Mouse (Mus musculus): ENCODE measurements around the gene Celf6. TPM values are rescaled to one million over a fixed set of nuclear protein-coding genes. Genes with fewer than 3 reads are reported as not detected.

Gene Celf6
- total and polyA plus RNA-seq, 3 experiments, result not detected

- Histone ChIP-seq H3K9me3 (replicated peaks) (no peaks in the 10 kb centered on the region), H3K4me1 (ENCODE audit: insufficient read depth, low read depth, low read length) (peaks cover 31% of the 10 kb centered on the region), H3K36me3 (replicated peaks) (peaks cover 18% of the 10 kb centered on the region), H3K4me3 (ENCODE audit: low read depth, low read length) (peak overlapping the region; percentile 93), H3K27me3 (ENCODE audit: insufficient read depth, low read length) (peaks cover 5% of the 10 kb centered on the region)
- ATAC-seq (ENCODE audit: extremely low read depth, insufficient number of reproducible peaks, low FRiP score, poor library complexity, severe bottlenecking), result no peak
- TF ChIP-seq GATA2 (IDR thresholded peaks at IDR 0.05; ENCODE audit: borderline replicate concordance, low read depth, low read length) (no peak), CTCF (IDR thresholded peaks at IDR 0.05; ENCODE audit: low read depth, low read length) (no peak), POLR2AphosphoS5 (IDR thresholded peaks at IDR 0.05; ENCODE audit: insufficient replicate concordance, low read depth, low read length) (no peak), GATA1 (IDR thresholded peaks at IDR 0.05; ENCODE audit: borderline replicate concordance, low read length) (no peak)
- DNase-seq (ENCODE audit: low spot score), result peak; percentile 33
These were observed 39.7 kb downstream of the Celf6 start for GRCm38 (mm10) chr9:59617307-59617973.

GRCm38 (mm10) chr9:59638372-59638771 lies 60.7 kb downstream of the Celf6 start:
- Histone ChIP-seq H3K9me3 (replicated peaks) (no peaks in the 10 kb centered on the region), H3K27me3 (ENCODE audit: insufficient read depth, low read length) (no peaks in the 10 kb centered on the region), H3K4me3 (ENCODE audit: low read depth, low read length) (no peak overlapping the region), H3K36me3 (replicated peaks) (peaks cover 78% of the 10 kb centered on the region), H3K4me1 (ENCODE audit: insufficient read depth, low read depth, low read length) (peaks cover 17% of the 10 kb centered on the region)
- TF ChIP-seq TAL1 (conservative IDR thresholded peaks at IDR 0.05; ENCODE audit: low read depth, low read length), result peak; percentile 59
- no peak for TF ChIP-seq GATA1 (IDR thresholded peaks at IDR 0.05; ENCODE audit: borderline replicate concordance, low read length)
- TF ChIP-seq POLR2AphosphoS5 (IDR thresholded peaks at IDR 0.05; ENCODE audit: insufficient replicate concordance, low read depth, low read length), result no peak
- DNase-seq (ENCODE audit: low spot score), result no peak
- no peak for ATAC-seq (ENCODE audit: extremely low read depth, insufficient number of reproducible peaks, low FRiP score, poor library complexity, severe bottlenecking)

- no peak for DNase-seq (ENCODE audit: low spot score)
- peaks cover 73% of the 10 kb centered on the region for H3K36me3 ChIP-seq (replicated peaks)
- H3K9me3 ChIP-seq (replicated peaks), result no peaks in the 10 kb centered on the region
- H3K4me3 ChIP-seq (ENCODE audit: low read depth, low read length), result no peak overlapping the region
- no peak for ATAC-seq (ENCODE audit: extremely low read depth, insufficient number of reproducible peaks, low FRiP score, poor library complexity, severe bottlenecking)
- H3K27me3 ChIP-seq (ENCODE audit: insufficient read depth, low read length), result no peaks in the 10 kb centered on the region
- no peak for TF ChIP-seq GATA1 (IDR thresholded peaks at IDR 0.05; ENCODE audit: borderline replicate concordance, low read length)
- TF ChIP-seq GATA2 (IDR thresholded peaks at IDR 0.05; ENCODE audit: borderline replicate concordance, low read depth, low read length), result no peak
- no peak for TF ChIP-seq POLR2AphosphoS5 (IDR thresholded peaks at IDR 0.05; ENCODE audit: insufficient replicate concordance, low read depth, low read length)
- TF ChIP-seq CTCF (IDR thresholded peaks at IDR 0.05; ENCODE audit: low read depth, low read length), result no peak
- TF ChIP-seq TAL1 (conservative IDR thresholded peaks at IDR 0.05; ENCODE audit: low read depth, low read length), result no peak
- peaks cover 17% of the 10 kb centered on the region for H3K4me1 ChIP-seq (ENCODE audit: insufficient read depth, low read depth, low read length)
These were observed 62.2 kb downstream of the Celf6 start for GRCm38 (mm10) chr9:59639936-59640335.

- TF ChIP-seq GATA1 (IDR thresholded peaks at IDR 0.05; ENCODE audit: borderline replicate concordance, low read length), result no peak
- H3K9me3 ChIP-seq (replicated peaks), result no peaks in the 10 kb centered on the region
- peaks cover 17% of the 10 kb centered on the region for H3K4me1 ChIP-seq (ENCODE audit: insufficient read depth, low read depth, low read length)
- peaks cover 71% of the 10 kb centered on the region for H3K36me3 ChIP-seq (replicated peaks)
- DNase-seq (ENCODE audit: low spot score), result no peak
- ATAC-seq (ENCODE audit: extremely low read depth, insufficient number of reproducible peaks, low FRiP score, poor library complexity, severe bottlenecking), result no peak
- no peaks in the 10 kb centered on the region for H3K27me3 ChIP-seq (ENCODE audit: insufficient read depth, low read length)
- no peak overlapping the region for H3K4me3 ChIP-seq (ENCODE audit: low read depth, low read length)
These were observed 63.6 kb downstream of the Celf6 start for GRCm38 (mm10) chr9:59641320-59641719.

- H3K4me1 ChIP-seq (ENCODE audit: insufficient read depth, low read depth, low read length), result peaks cover 24% of the 10 kb centered on the region
- no peaks in the 10 kb centered on the region for H3K9me3 ChIP-seq (replicated peaks)
- DNase-seq (ENCODE audit: low spot score) (no peak), ATAC-seq (ENCODE audit: extremely low read depth, insufficient number of reproducible peaks, low FRiP score, poor library complexity, severe bottlenecking) (no peak)
- TF ChIP-seq CTCF (IDR thresholded peaks at IDR 0.05; ENCODE audit: low read depth, low read length), result no peak
- no peak for TF ChIP-seq GATA2 (IDR thresholded peaks at IDR 0.05; ENCODE audit: borderline replicate concordance, low read depth, low read length)
- TF ChIP-seq GATA1 (IDR thresholded peaks at IDR 0.05; ENCODE audit: borderline replicate concordance, low read length), result no peak
- no peak for TF ChIP-seq POLR2AphosphoS5 (IDR thresholded peaks at IDR 0.05; ENCODE audit: insufficient replicate concordance, low read depth, low read length)
- TF ChIP-seq TAL1 (conservative IDR thresholded peaks at IDR 0.05; ENCODE audit: low read depth, low read length), result no peak
- peaks cover 52% of the 10 kb centered on the region for H3K36me3 ChIP-seq (replicated peaks)
- no peak overlapping the region for H3K4me3 ChIP-seq (ENCODE audit: low read depth, low read length)
- no peaks in the 10 kb centered on the region for H3K27me3 ChIP-seq (ENCODE audit: insufficient read depth, low read length)
These were observed 72.2 kb downstream of the Celf6 start for GRCm38 (mm10) chr9:59649911-59650310.

- H3K4me1 ChIP-seq (ENCODE audit: insufficient read depth, low read depth, low read length), result peaks cover 29% of the 10 kb centered on the region
- no peak for TF ChIP-seq GATA2 (IDR thresholded peaks at IDR 0.05; ENCODE audit: borderline replicate concordance, low read depth, low read length)
- peak; percentile 15; the same call in 1 of the 2 replicates for TF ChIP-seq TAL1 (conservative IDR thresholded peaks at IDR 0.05; ENCODE audit: low read depth, low read length)
- H3K4me3 ChIP-seq (ENCODE audit: low read depth, low read length), result peak overlapping the region; percentile 46; the same call in 1 of the 2 replicates
- H3K9me3 ChIP-seq (replicated peaks), result no peaks in the 10 kb centered on the region
- DNase-seq (ENCODE audit: low spot score) (peak; percentile 38), ATAC-seq (ENCODE audit: extremely low read depth, insufficient number of reproducible peaks, low FRiP score, poor library complexity, severe bottlenecking) (peak; percentile 43)
- no peaks in the 10 kb centered on the region for H3K27me3 ChIP-seq (ENCODE audit: insufficient read depth, low read length)
- peaks cover 43% of the 10 kb centered on the region for H3K36me3 ChIP-seq (replicated peaks)
These were observed 75.7 kb downstream of the Celf6 start for GRCm38 (mm10) chr9:59653371-59653770.
